Mouse (Mus musculus) ES-E14 (cell line): Measurements from ENCODE around the gene Syde2.

Experiments used
- CHD2 ChIP-seq: IDR thresholded peaks from 2 replicates; pipeline ENCODE4 v1.6.1; 2014; ENCODE audit warnings: mild to moderate bottlenecking, low read depth, low read length, inconsistent platforms
- ZC3H11A ChIP-seq: IDR thresholded peaks from 2 replicates; pipeline ENCODE4 v1.6.1; 2012; ENCODE audit warnings: low read depth, mild to moderate bottlenecking, inconsistent platforms, low read length, borderline replicate concordance

DNA sequence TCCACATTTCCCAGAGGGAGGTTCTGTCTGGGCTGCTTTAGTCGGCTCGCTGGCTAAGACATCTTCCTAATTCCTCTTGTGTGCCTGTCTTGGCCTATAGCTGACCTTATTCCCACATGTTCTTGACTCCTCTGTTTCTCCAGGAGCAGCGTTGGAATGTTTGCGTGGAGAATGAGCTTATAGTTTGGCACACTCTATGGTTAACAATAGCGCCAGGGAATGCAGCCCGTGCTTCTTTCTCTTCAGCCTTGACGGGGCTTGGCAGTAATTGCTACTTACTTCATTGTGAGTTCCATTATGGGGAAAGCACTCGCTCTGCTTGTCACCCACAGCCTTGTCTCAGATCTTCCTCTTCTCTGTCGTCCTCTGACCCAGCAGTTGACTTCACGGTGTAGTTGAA lies 16.2 kb upstream of the Syde2 start:
- TF ChIP-seq CHD2 (no peak), ZC3H11A (no peak)
